Mouse (Mus musculus): ENCODE measurements around the gene Gm8947. TPM values are rescaled to one million over a fixed set of nuclear protein-coding genes. Genes with fewer than 3 reads are reported as not detected.
"Not testable (repeated sequence)": the region's sequence is repeated elsewhere in the genome, so short reads cannot be mapped to it uniquely, and the experiment has no call there.

Gene Gm8947
- polyA plus RNA-seq, 1 experiment from 2014 or later, result not detected

- no peaks in the 10 kb centered on the region for H3K9me3 ChIP-seq
- H3K4me2 ChIP-seq, result no peak overlapping the region
- H3K4me3 ChIP-seq, result no peak overlapping the region
- H3K36me3 ChIP-seq, result no peaks in the 10 kb centered on the region
- H3K27ac ChIP-seq (replicated peaks), result no peak overlapping the region
- no peak for ATAC-seq (ENCODE audit: low read depth)
- no peaks in the 10 kb centered on the region for H3K27me3 ChIP-seq
- no peaks in the 10 kb centered on the region for H3K4me1 ChIP-seq (replicated peaks)
- 91% methylated on average over 4 of the region's 4 CpGs for WGBS
- H3K9ac ChIP-seq, result no peak overlapping the region
These were observed 3.7 kb upstream of the Gm8947 start for GRCm38 (mm10) chr1:151188469-151188868.

GRCm38 (mm10) chr1:151192739-151193138 is 563 bp downstream of the Gm8947 start:
- H3K4me1 ChIP-seq (replicated peaks); H3K27me3 ChIP-seq; H3K36me3 ChIP-seq; H3K4me2 ChIP-seq; H3K4me3 ChIP-seq; H3K9me3 ChIP-seq; H3K27ac ChIP-seq (replicated peaks); H3K9ac ChIP-seq; ATAC-seq (ENCODE audit: low read depth): not testable (repeated sequence)
- WGBS, result 94% methylated on average over 15 of the region's 15 CpGs

- not testable (repeated sequence) for H3K4me2 ChIP-seq; H3K4me3 ChIP-seq; H3K27ac ChIP-seq (replicated peaks); H3K9me3 ChIP-seq; H3K4me1 ChIP-seq (replicated peaks); H3K27me3 ChIP-seq; ATAC-seq (ENCODE audit: low read depth); H3K9ac ChIP-seq; H3K36me3 ChIP-seq
- 74% methylated on average over 4 of the region's 4 CpGs for WGBS
These were observed 3.8 kb downstream of the Gm8947 start for GRCm38 (mm10) chr1:151195986-151196385.

GRCm38 (mm10) chr1:151196690-151197089 is 4.5 kb downstream of the Gm8947 start:
- ATAC-seq (ENCODE audit: low read depth); H3K36me3 ChIP-seq; H3K4me2 ChIP-seq; H3K9me3 ChIP-seq; H3K4me1 ChIP-seq (replicated peaks); H3K27ac ChIP-seq (replicated peaks); H3K27me3 ChIP-seq; H3K9ac ChIP-seq; H3K4me3 ChIP-seq: not testable (repeated sequence)
- WGBS, result 91% methylated on average over 3 of the region's 3 CpGs

- 88% methylated on average over 3 of the region's 4 CpGs for whole genome bisulfite sequencing
- H3K36me3 ChIP-seq; H3K4me1 ChIP-seq (replicated peaks); H3K4me3 ChIP-seq; ATAC-seq (ENCODE audit: low read depth); H3K9ac ChIP-seq; H3K27me3 ChIP-seq; H3K9me3 ChIP-seq; H3K27ac ChIP-seq (replicated peaks); H3K4me2 ChIP-seq: not testable (repeated sequence)
These were observed 5.9 kb downstream of the Gm8947 start, which contains the start of gene Gm47995 for GRCm38 (mm10) chr1:151198120-151198519. Gene Gm47995, plus strand, starts transcription at chr1:151198448.

- not testable (repeated sequence) for ATAC-seq (ENCODE audit: low read depth); H3K9ac ChIP-seq
These were observed 8.4 kb downstream of the Gm8947 start for GRCm38 (mm10) chr1:151200620-151201019.

GRCm38 (mm10) chr1:151202771-151203170 is 10.6 kb downstream of the Gm8947 start:
- not testable (repeated sequence) for H3K9me3 ChIP-seq; H3K4me1 ChIP-seq (replicated peaks); H3K27me3 ChIP-seq; H3K27ac ChIP-seq (replicated peaks); H3K4me3 ChIP-seq; H3K9ac ChIP-seq; H3K36me3 ChIP-seq; H3K4me2 ChIP-seq; ATAC-seq (ENCODE audit: low read depth)
- 89% methylated on average over 3 of the region's 5 CpGs for WGBS

More at GRCm38 (mm10) chr1:151200620-151201019, 8.4 kb downstream of the Gm8947 start:
- not testable (repeated sequence) for H3K36me3 ChIP-seq; H3K27me3 ChIP-seq; H3K4me1 ChIP-seq (replicated peaks); H3K4me3 ChIP-seq; H3K4me2 ChIP-seq; H3K27ac ChIP-seq (replicated peaks); H3K9me3 ChIP-seq

GRCm38 (mm10) chr1:151203818-151204217 is 11.6 kb downstream of the Gm8947 start, which contains the start of gene 3110040M04Rik:
Gene 3110040M04Rik, plus strand, starts transcription at chr1:151204121.
- not testable (repeated sequence) for H3K27ac ChIP-seq (replicated peaks); H3K4me3 ChIP-seq; H3K4me2 ChIP-seq; H3K9me3 ChIP-seq; H3K36me3 ChIP-seq; ATAC-seq (ENCODE audit: low read depth); H3K27me3 ChIP-seq; H3K9ac ChIP-seq; H3K4me1 ChIP-seq (replicated peaks)
- no CpG with 5 or more reads among the region's 6 CpGs for WGBS

- not testable (repeated sequence) for H3K9ac ChIP-seq; H3K4me2 ChIP-seq; H3K4me1 ChIP-seq (replicated peaks); H3K27me3 ChIP-seq; H3K9me3 ChIP-seq; H3K27ac ChIP-seq (replicated peaks); H3K4me3 ChIP-seq; H3K36me3 ChIP-seq; ATAC-seq (ENCODE audit: low read depth)
- WGBS, result 81% methylated on average over 3 of the region's 5 CpGs
These were observed 16.3 kb downstream of the Gm8947 start for GRCm38 (mm10) chr1:151208493-151208892.

- H3K4me2 ChIP-seq; ATAC-seq (ENCODE audit: low read depth); H3K27ac ChIP-seq (replicated peaks); H3K4me3 ChIP-seq; H3K4me1 ChIP-seq (replicated peaks); H3K36me3 ChIP-seq; H3K9ac ChIP-seq; H3K27me3 ChIP-seq; H3K9me3 ChIP-seq: not testable (repeated sequence)
These were observed 16.8 kb downstream of the Gm8947 start for GRCm38 (mm10) chr1:151208944-151209343.

- not testable (repeated sequence) for H3K4me2 ChIP-seq; H3K9me3 ChIP-seq; H3K4me1 ChIP-seq (replicated peaks); H3K36me3 ChIP-seq; H3K27me3 ChIP-seq; H3K9ac ChIP-seq; H3K27ac ChIP-seq (replicated peaks); ATAC-seq (ENCODE audit: low read depth); H3K4me3 ChIP-seq
- 94% methylated on average over 4 of the region's 8 CpGs for WGBS
These were observed 17.7 kb downstream of the Gm8947 start, which contains the start of gene Gm47996 for GRCm38 (mm10) chr1:151209824-151210355. Gene Gm47996, plus strand, starts transcription at chr1:151210131.

- not testable (repeated sequence) for H3K9ac ChIP-seq; H3K36me3 ChIP-seq; H3K27ac ChIP-seq (replicated peaks); H3K4me2 ChIP-seq; H3K27me3 ChIP-seq; ATAC-seq (ENCODE audit: low read depth); H3K9me3 ChIP-seq; H3K4me1 ChIP-seq (replicated peaks); H3K4me3 ChIP-seq
- WGBS, result 93% methylated on average over 5 of the region's 5 CpGs
These were observed 19.5 kb downstream of the Gm8947 start for GRCm38 (mm10) chr1:151211666-151212065.

GRCm38 (mm10) chr1:151214862-151215261 is 22.7 kb downstream of the Gm8947 start:
- 72% methylated on average over 2 of the region's 2 CpGs for WGBS
- Histone ChIP-seq H3K9ac (no peak overlapping the region), H3K27ac (replicated peaks) (no peak overlapping the region), H3K36me3 (no peaks in the 10 kb centered on the region), H3K4me3 (no peak overlapping the region), H3K27me3 (no peaks in the 10 kb centered on the region), H3K4me2 (no peak overlapping the region), H3K4me1 (replicated peaks) (no peaks in the 10 kb centered on the region), H3K9me3 (no peaks in the 10 kb centered on the region)
- no peak for ATAC-seq (ENCODE audit: low read depth)
